Mouse (Mus musculus) NIH3T3 (cell line): ENCODE measurements around the gene Bnipl.

ENCODE experiments used
- DNase-seq: peaks from one replicate; pipeline ENCODE4 v3.0.0-alpha.2; 2012; ENCODE audit warnings: low read depth

The Bnipl gene

GRCm38 (mm10) chr3:95237541-95238099, 13.4 kb downstream of the Bnipl start:
- peak; percentile 84 for DNase-seq

- DNase-seq: no peak
Observed at GRCm38 (mm10) chr3:95235386-95236301, 15.3 kb downstream of the Bnipl start.

GRCm38 (mm10) chr3:95233303-95233980, 17.6 kb downstream of the Bnipl start:
- no peak for DNase-seq

GRCm38 (mm10) chr3:95232771-95233170, 18.2 kb downstream of the Bnipl start:
- DNase-seq: peak; percentile 86

- DNase-seq: no peak
Observed at GRCm38 (mm10) chr3:95231298-95232221, 19.4 kb downstream of the Bnipl start, which contains the start of gene Mllt11. TSS of gene Mllt11 (minus strand) at chr3:95232171.

GRCm38 (mm10) chr3:95230495-95231297, 20.3 kb downstream of the Bnipl start:
- no peak for DNase-seq

GRCm38 (mm10) chr3:95229781-95230494, 21.1 kb downstream of the Bnipl start:
- peak; percentile 72 for DNase-seq

GRCm38 (mm10) chr3:95228894-95229780, 21.9 kb downstream of the Bnipl start:
- peak; percentile 33 for DNase-seq

GRCm38 (mm10) chr3:95228148-95228893, 22.7 kb downstream of the Bnipl start, which contains the start of gene Cdc42se1:
TSS of gene Cdc42se1 (plus strand) at chr3:95228732.
- peak; percentile 86 for DNase-seq

GRCm38 (mm10) chr3:95227214-95227613, 23.8 kb downstream of the Bnipl start:
- peak; percentile 51 for DNase-seq

- peak; percentile 50 for DNase-seq
Observed at GRCm38 (mm10) chr3:95224295-95224694, 26.7 kb downstream of the Bnipl start.

- DNase-seq: no peak
Observed at GRCm38 (mm10) chr3:95223041-95223440, 28.0 kb downstream of the Bnipl start.

- peak; percentile 73 for DNase-seq
Observed at GRCm38 (mm10) chr3:95218466-95219137, 32.4 kb downstream of the Bnipl start.

- peak; percentile 97 for DNase-seq
Observed at GRCm38 (mm10) chr3:95217255-95218134, 33.5 kb downstream of the Bnipl start, which contains the start of gene Gabpb2. TSS of gene Gabpb2 (minus strand) at chr3:95217916.

- no peak for DNase-seq
Observed at GRCm38 (mm10) chr3:95216655-95217254, 34.2 kb downstream of the Bnipl start.

- DNase-seq: no peak
Observed at GRCm38 (mm10) chr3:95213609-95213975, 37.4 kb downstream of the Bnipl start.
